Mouse (Mus musculus): ENCODE measurements at regions not wholly inside any gene's neighbourhood (a gene's known extent, or its start where the extent isn't known, plus 50 kb on each side); places are given as distances from the start of the nearest gene placed in this dataset.
A peak's percentile ranks its signal among the peaks of the same experiment; 100 is the strongest.

- intact Hi-C loops (cut with DNase I): no loop called here
These were observed 56.9 kb upstream of the Pik3r1 start for GRCm38 (mm10) chr13:101824962-101825361.

GRCm38 (mm10) chr13:101831872-101832629 lies 64.0 kb upstream of the Pik3r1 start:
- DNase-seq (ENCODE audit: low spot score in 2 of 2): no peak
- intact Hi-C loops (cut with DNase I): no loop called here

More at GRCm38 (mm10) chr13:101824962-101825361, 56.9 kb upstream of the Pik3r1 start:
- no peak for DNase-seq (ENCODE audit: low spot score in 2 of 2)

- DNase-seq (ENCODE audit: low spot score in 2 of 2): no peak
- intact Hi-C loops (cut with DNase I): no loop called here
These were observed 66.5 kb upstream of the Pik3r1 start for GRCm38 (mm10) chr13:101834546-101834945.

GRCm38 (mm10) chr13:101836992-101837391 lies 69.0 kb upstream of the Pik3r1 start:
- intact Hi-C loops (cut with DNase I): no loop called here
- DNase-seq (ENCODE audit: low spot score in 2 of 2): no peak

- intact Hi-C loops (cut with DNase I): no loop called here
These were observed 76.7 kb upstream of the Pik3r1 start for GRCm38 (mm10) chr13:101844461-101845440.

GRCm38 (mm10) chr13:101846016-101846415 lies 78.0 kb upstream of the Pik3r1 start:
- no peak for DNase-seq (ENCODE audit: low spot score in 2 of 2)
- intact Hi-C loops (cut with DNase I): no loop called here

More at GRCm38 (mm10) chr13:101844461-101845440, 76.7 kb upstream of the Pik3r1 start:
- DNase-seq (ENCODE audit: low spot score in 2 of 2): no peak

GRCm38 (mm10) chr13:101847879-101848600 lies 80.0 kb upstream of the Pik3r1 start:
- no peak for DNase-seq (ENCODE audit: low spot score in 2 of 2)
- intact Hi-C loops (cut with DNase I): no loop called here

GRCm38 (mm10) chr13:101848601-101849147 lies 80.7 kb upstream of the Pik3r1 start:
- intact Hi-C loops (cut with DNase I): no loop called here
- no peak for DNase-seq (ENCODE audit: low spot score in 2 of 2)

- intact Hi-C loops (cut with DNase I): no loop called here
- no peak for DNase-seq (ENCODE audit: low spot score in 2 of 2)
These were observed 81.4 kb upstream of the Pik3r1 start for GRCm38 (mm10) chr13:101849416-101849815.

- intact Hi-C loops (cut with DNase I): no loop called here
- no peak for DNase-seq (ENCODE audit: low spot score in 2 of 2)
These were observed 83.3 kb upstream of the Pik3r1 start for GRCm38 (mm10) chr13:101851329-101851728.

- intact Hi-C loops (cut with DNase I): no loop called here
- no peak for DNase-seq (ENCODE audit: low spot score in 2 of 2)
These were observed 84.9 kb upstream of the Pik3r1 start for GRCm38 (mm10) chr13:101852960-101853359.

- intact Hi-C loops (cut with DNase I): no loop called here
- DNase-seq (ENCODE audit: low spot score in 2 of 2): peak; percentile 22 to 50
These were observed 87.1 kb upstream of the Pik3r1 start for GRCm38 (mm10) chr13:101855141-101855540.

- intact Hi-C loops (cut with DNase I): no loop called here
- no peak for DNase-seq (ENCODE audit: low spot score in 2 of 2)
These were observed 92.7 kb upstream of the Pik3r1 start for GRCm38 (mm10) chr13:101860704-101861103.

GRCm38 (mm10) chr13:101862011-101862410 lies 94.0 kb upstream of the Pik3r1 start:
- intact Hi-C loops (cut with DNase I): no loop called here
- no peak for DNase-seq (ENCODE audit: low spot score in 2 of 2)

- no peak for DNase-seq (ENCODE audit: low spot score in 2 of 2)
- intact Hi-C loops (cut with DNase I): no loop called here
These were observed 95.0 kb upstream of the Pik3r1 start for GRCm38 (mm10) chr13:101863015-101863414.

- intact Hi-C loops (cut with DNase I): no loop called here
- no peak for DNase-seq (ENCODE audit: low spot score in 2 of 2)
These were observed 95.6 kb upstream of the Pik3r1 start for GRCm38 (mm10) chr13:101863602-101864001.

GRCm38 (mm10) chr13:101866843-101867242 lies 98.8 kb upstream of the Pik3r1 start:
- intact Hi-C loops (cut with DNase I): no loop called here
- DNase-seq (ENCODE audit: low spot score in 2 of 2): no peak

GRCm38 (mm10) chr13:101874761-101875160 lies 106.7 kb upstream of the Pik3r1 start:
- peak; percentile 20 to 84 for DNase-seq (ENCODE audit: low spot score in 2 of 2)

GRCm38 (mm10) chr13:101876069-101876468 lies 108.1 kb upstream of the Pik3r1 start:
- intact Hi-C loops (cut with DNase I): no loop called here
- DNase-seq (ENCODE audit: low spot score in 2 of 2): no peak

More at GRCm38 (mm10) chr13:101874761-101875160, 106.7 kb upstream of the Pik3r1 start:
- intact Hi-C loops (cut with DNase I): no loop called here

All from left cerebral cortex, postnatal 25 days (tissue).